Mouse (Mus musculus): ENCODE data around the gene Eif3l.

The Eif3l gene

GRCm38 (mm10) chr15:79048186-79048585 lies 26.8 kb upstream of the Eif3l start:
- no peak for ATAC-seq (ENCODE audit: insufficient number of reproducible peaks, low FRiP score, low TSS enrichment)

GRCm38 (mm10) chr15:79050160-79050845 lies 24.7 kb upstream of the Eif3l start:
- ATAC-seq (ENCODE audit: insufficient number of reproducible peaks, low FRiP score, low TSS enrichment) = no peak

- ATAC-seq (ENCODE audit: insufficient number of reproducible peaks, low FRiP score, low TSS enrichment) = no peak
Observed at GRCm38 (mm10) chr15:79050964-79051363, 24.0 kb upstream of the Eif3l start.

GRCm38 (mm10) chr15:79051461-79052360 lies 23.3 kb upstream of the Eif3l start:
- no peak for ATAC-seq (ENCODE audit: insufficient number of reproducible peaks, low FRiP score, low TSS enrichment)

GRCm38 (mm10) chr15:79052366-79052765 lies 22.6 kb upstream of the Eif3l start:
- no peak for ATAC-seq (ENCODE audit: insufficient number of reproducible peaks, low FRiP score, low TSS enrichment)

GRCm38 (mm10) chr15:79056601-79057000 lies 18.4 kb upstream of the Eif3l start:
- no peak for ATAC-seq (ENCODE audit: insufficient number of reproducible peaks, low FRiP score, low TSS enrichment)

- no peak for ATAC-seq (ENCODE audit: insufficient number of reproducible peaks, low FRiP score, low TSS enrichment)
Observed at GRCm38 (mm10) chr15:79057850-79058249, 17.1 kb upstream of the Eif3l start.

GRCm38 (mm10) chr15:79060887-79061565 lies 14.0 kb upstream of the Eif3l start:
- no peak for ATAC-seq (ENCODE audit: insufficient number of reproducible peaks, low FRiP score, low TSS enrichment)

- peak; percentile 100 for ATAC-seq (ENCODE audit: insufficient number of reproducible peaks, low FRiP score, low TSS enrichment)
Observed at GRCm38 (mm10) chr15:79062376-79063159, 12.4 kb upstream of the Eif3l start, which contains the start of gene Ankrd54. TSS of gene Ankrd54 (minus strand) at chr15:79062893.

- no peak for ATAC-seq (ENCODE audit: insufficient number of reproducible peaks, low FRiP score, low TSS enrichment)
Observed at GRCm38 (mm10) chr15:79063160-79063740, 11.7 kb upstream of the Eif3l start.

GRCm38 (mm10) chr15:79065086-79065770 lies 9.8 kb upstream of the Eif3l start:
- no peak for ATAC-seq (ENCODE audit: insufficient number of reproducible peaks, low FRiP score, low TSS enrichment)

- ATAC-seq (ENCODE audit: insufficient number of reproducible peaks, low FRiP score, low TSS enrichment) = no peak
Observed at GRCm38 (mm10) chr15:79066276-79066675, 8.7 kb upstream of the Eif3l start.

- no peak for ATAC-seq (ENCODE audit: insufficient number of reproducible peaks, low FRiP score, low TSS enrichment)
Observed at GRCm38 (mm10) chr15:79067631-79068030, 7.3 kb upstream of the Eif3l start.

GRCm38 (mm10) chr15:79068416-79068815 lies 6.6 kb upstream of the Eif3l start:
- no peak for ATAC-seq (ENCODE audit: insufficient number of reproducible peaks, low FRiP score, low TSS enrichment)

- no peak for ATAC-seq (ENCODE audit: insufficient number of reproducible peaks, low FRiP score, low TSS enrichment)
Observed at GRCm38 (mm10) chr15:79071117-79072039, 3.6 kb upstream of the Eif3l start.

- ATAC-seq (ENCODE audit: insufficient number of reproducible peaks, low FRiP score, low TSS enrichment) = no peak
Observed at GRCm38 (mm10) chr15:79073752-79074151, 1.2 kb upstream of the Eif3l start.

- no peak for ATAC-seq (ENCODE audit: insufficient number of reproducible peaks, low FRiP score, low TSS enrichment)
Observed at GRCm38 (mm10) chr15:79074446-79074845, 533 bp upstream of the Eif3l start.

- ATAC-seq (ENCODE audit: insufficient number of reproducible peaks, low FRiP score, low TSS enrichment) = no peak
Observed at GRCm38 (mm10) chr15:79075658-79076365, 833 bp downstream of the Eif3l start.
